Mouse (Mus musculus) kidney, postnatal 0 days (tissue): Measurements from ENCODE around the gene Plscr3. TPM values are rescaled to one million over a fixed set of nuclear protein-coding genes. Genes with fewer than 3 reads are reported as not detected.
A peak's percentile ranks its signal among the peaks of the same experiment; 100 is the strongest.

Experiments used
- ATAC-seq: fragments of 200-750 bp; cut with Nextera tagmentation; replicated peaks from 2 replicates; pipeline ENCODE4 v1.8.0; 2017; ENCODE audit warnings: low read depth, moderate number of reproducible peaks, moderate TSS enrichment, moderate library complexity; ENCODE audit not compliant: low FRiP score
- DNase-seq: peaks from one replicate; pipeline ENCODE4 v3.0.0-alpha.2; 2016; ENCODE audit warnings: low spot score
- H3K27ac ChIP-seq: fragments of 300-500 bp; sonication (generic); 2 replicates; pipeline ENCODE4 v1.5.1; 2014; ENCODE audit warnings: mild to moderate bottlenecking
- H3K27me3 ChIP-seq: fragments of 300-500 bp; sonication (generic); 2 replicates; pipeline ENCODE4 v1.6.1; 2014; ENCODE audit warnings: low read length, mixed read lengths; ENCODE audit not compliant: insufficient read depth
- H3K36me3 ChIP-seq: fragments of 300-500 bp; sonication (generic); 2 replicates; pipeline ENCODE4 v1.6.1; 2014; ENCODE audit warnings: low read length, mixed read lengths; ENCODE audit not compliant: insufficient read depth
- H3K4me1 ChIP-seq: fragments of 300-500 bp; sonication (generic); replicated peaks from 2 replicates; pipeline ENCODE4 v1.6.1; 2014; ENCODE audit warnings: antibody characterized with exemption, low read length, mixed read lengths; ENCODE audit not compliant: insufficient read depth
- H3K4me2 ChIP-seq: fragments of 300-500 bp; sonication (generic); 2 replicates; pipeline ENCODE4 v1.6.1; 2014; ENCODE audit warnings: mild to moderate bottlenecking, low read length, moderate library complexity, mixed read lengths
- H3K4me3 ChIP-seq: fragments of 300-500 bp; sonication (generic); replicated peaks from 2 replicates; pipeline ENCODE4 v1.5.1; 2014; ENCODE audit warnings: low read depth, low read length
- H3K9ac ChIP-seq: fragments of 300-500 bp; sonication (generic); 2 replicates; pipeline ENCODE4 v1.6.1; 2014; ENCODE audit warnings: low read depth, low read length
- H3K9me3 ChIP-seq: fragments of 300-500 bp; sonication (generic); replicated peaks from 2 replicates; pipeline ENCODE4 v1.6.1; 2016; ENCODE audit warnings: low read length, inconsistent platforms, mixed read lengths
- CTCF ChIP-seq: IDR thresholded peaks from 2 replicates; pipeline ENCODE4 v1.5.1; 2016; ENCODE audit warnings: antibody characterized with exemption, low read depth, mild to moderate bottlenecking, moderate library complexity
- WGBS: fragments of 180-500 bp; shearing (Covaris S2); extraction: QIAGEN DNeasy Blood & Tissue Kit; methylation state at CpG from one replicate; pipeline ENCODE4 v1.1.7; 2014; 5-methylcytosine and 5-hydroxymethylcytosine counted together
- polyA plus RNA-seq: library from polyadenylated mRNA; unstranded; fragments of >200 nt; fragmentation: Nextera tagmentation; extraction: Ambion mirVana; gene quantifications from 2 replicates; pipeline ENCODE4 v1.2.1, GENCODE M21; 2015

Plscr3 gene
- polyA plus RNA-seq, 1 experiment from 2014 or later, result 96.4 TPM

- Histone ChIP-seq H3K9me3 (no peaks in the 10 kb centered on the region), H3K27me3 (no peaks in the 10 kb centered on the region), H3K27ac (peak overlapping the region; percentile 93), H3K4me3 (peak overlapping the region; percentile 59), H3K4me2 (peak overlapping the region; percentile 97), H3K36me3 (no peaks in the 10 kb centered on the region), H3K4me1 (peaks cover 27% of the 10 kb centered on the region), H3K9ac (peak overlapping the region; percentile 75)
- WGBS, result under 1% methylated on average over 49 of the region's 52 CpGs
- ATAC-seq (no peak), DNase-seq (peak; percentile 50)
- no peak for TF ChIP-seq CTCF
Measured at GRCm38 (mm10) chr11:69836703-69837576, 9.2 kb upstream of the Plscr3 start.

GRCm38 (mm10) chr11:69837604-69837951 lies 8.6 kb upstream of the Plscr3 start, which contains the start of gene Nlgn2:
Nlgn2 (minus strand) TSS chr11:69837784.
- Histone ChIP-seq H3K36me3 (no peaks in the 10 kb centered on the region), H3K27me3 (no peaks in the 10 kb centered on the region), H3K4me3 (peak within 1 kb of the TSS; percentile 59), H3K4me1 (peaks cover 27% of the 10 kb centered on the region), H3K9me3 (no peaks in the 10 kb centered on the region), H3K9ac (peak within 1 kb of the TSS; percentile 75), H3K4me2 (peak within 1 kb of the TSS; percentile 97), H3K27ac (peak within 1 kb of the TSS; percentile 93)
- DNase-seq, result no peak
- under 1% methylated on average over 32 of the region's 32 CpGs for WGBS
- TF ChIP-seq CTCF, result peak; percentile 25; the same call in 1 of the 2 replicates
- ATAC-seq, result peak; percentile 56; the same call in 1 of the 2 replicates

- TF ChIP-seq CTCF, result no peak
- Histone ChIP-seq H3K36me3 (no peaks in the 10 kb centered on the region), H3K4me3 (peak within 1 kb of the TSS; percentile 59), H3K9ac (peak within 1 kb of the TSS; percentile 75), H3K27ac (peak within 1 kb of the TSS; percentile 93), H3K9me3 (no peaks in the 10 kb centered on the region), H3K4me1 (peaks cover 27% of the 10 kb centered on the region), H3K4me2 (peak within 1 kb of the TSS; percentile 97), H3K27me3 (no peaks in the 10 kb centered on the region)
- DNase-seq, result peak; percentile 100
- under 1% methylated on average over 34 of the region's 34 CpGs for WGBS
- peak; percentile 92 for ATAC-seq
Measured at GRCm38 (mm10) chr11:69837952-69838713, 8.0 kb upstream of the Plscr3 start, which contains the start of gene Tmem256. Tmem256 (plus strand) TSS chr11:69838514.

GRCm38 (mm10) chr11:69838714-69839104 lies 7.5 kb upstream of the Plscr3 start:
- Histone ChIP-seq H3K4me1 (peaks cover 26% of the 10 kb centered on the region), H3K36me3 (no peaks in the 10 kb centered on the region), H3K9ac (peak overlapping the region; percentile 75), H3K27me3 (no peaks in the 10 kb centered on the region), H3K9me3 (no peaks in the 10 kb centered on the region), H3K4me2 (peak overlapping the region; percentile 97), H3K4me3 (peak overlapping the region; percentile 59), H3K27ac (peak overlapping the region; percentile 93)
- DNase-seq, result peak; percentile 54
- 3% methylated on average over 7 of the region's 7 CpGs for WGBS
- no peak for TF ChIP-seq CTCF
- ATAC-seq, result no peak

- Histone ChIP-seq H3K9ac (peak overlapping the region; percentile 83), H3K4me2 (peak overlapping the region; percentile 75), H3K36me3 (peaks cover 28% of the 10 kb centered on the region), H3K4me3 (peak overlapping the region; percentile 75), H3K9me3 (no peaks in the 10 kb centered on the region), H3K27me3 (no peaks in the 10 kb centered on the region), H3K27ac (peak overlapping the region; percentile 96), H3K4me1 (peaks cover 9% of the 10 kb centered on the region; the same call in 1 of the 2 replicates)
- DNase-seq (peak; percentile 46), ATAC-seq (peak; percentile 27)
- 8% methylated on average over 37 of the region's 37 CpGs for WGBS
- no peak for TF ChIP-seq CTCF
Measured at GRCm38 (mm10) chr11:69846738-69847688, 837 bp downstream of the Plscr3 start.
